Mouse (Mus musculus) spleen, adult 10 weeks (tissue): Measurements from ENCODE around the gene P2rx5. TPM values are rescaled to one million over a fixed set of nuclear protein-coding genes. Genes with fewer than 3 reads are reported as not detected.

Experiments used
- polyA plus RNA-seq: library from polyadenylated mRNA; stranded (reverse); fragments of 350-450 nt; fragmentation: Illumina TruSeq; extraction: RNeasy Lipid Tissue Mini Kit (QIAGEN cat#74804); gene quantifications from one replicate; pipeline ENCODE4 v1.2.3, GENCODE M21; 2015; ENCODE audit warnings: low replicate concordance; ENCODE audit not compliant: insufficient read depth

Gene P2rx5
- 0.90 TPM for polyA plus RNA-seq

GRCm38 (mm10) chr11:73159957-73160810 lies at the start of gene P2rx5:
Gene P2rx5, plus strand, starts transcription at chr11:73160421.

DNA sequence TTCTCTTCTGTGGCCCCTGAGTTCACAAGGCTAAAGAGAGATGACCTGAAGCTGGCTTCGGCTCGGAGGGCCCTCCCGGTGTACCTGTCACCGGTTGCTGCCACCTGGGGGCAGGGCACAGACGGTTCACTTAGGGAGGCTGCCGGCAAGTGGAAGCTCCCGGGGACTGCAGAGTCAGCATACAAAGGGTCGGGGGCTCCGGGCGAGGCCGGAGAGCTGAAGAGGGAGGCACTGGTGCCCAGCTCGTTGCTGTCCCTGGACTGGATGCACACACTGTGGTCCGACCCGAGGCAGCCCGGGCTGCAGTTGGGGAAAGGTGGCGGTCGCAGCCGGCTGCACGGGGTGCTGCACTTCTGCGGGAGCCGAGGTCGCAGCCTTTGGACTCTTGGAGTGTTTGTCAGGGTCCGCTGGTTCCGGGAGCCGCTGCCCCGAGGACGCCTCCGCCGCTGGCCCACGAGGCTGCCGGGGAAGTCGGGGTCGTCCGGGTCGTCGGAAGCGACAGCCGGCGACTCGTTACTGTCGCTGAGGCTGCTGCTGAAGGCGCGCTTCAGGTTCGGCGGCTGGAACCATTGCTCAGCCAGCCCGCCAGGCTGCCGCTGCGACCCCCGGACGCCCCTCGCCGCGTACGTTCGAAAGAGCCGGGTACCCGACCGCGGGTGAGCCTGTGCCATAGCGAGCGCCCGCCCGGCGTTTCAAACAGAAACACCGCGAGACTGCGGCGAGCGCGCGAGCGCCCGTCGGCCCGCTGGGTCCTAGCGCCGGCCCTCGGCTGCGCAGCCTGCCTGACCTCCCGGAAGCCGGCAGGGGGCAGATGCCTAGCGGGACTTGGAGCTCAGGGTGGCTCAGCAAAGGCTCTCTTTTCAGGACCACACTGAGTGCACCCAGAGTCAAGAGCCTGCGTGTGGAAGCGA lies 22.4 kb upstream of the P2rx5 start, which contains the start of gene Haspin:
TSS of gene Haspin (minus strand) at position 704 of the 911 bp plus-strand sequence.

GRCm38 (mm10) chr11:73176608-73177508 lies 16.6 kb downstream of the P2rx5 start, which contains the start of the genes Emc6 and Tax1bp3:
Gene Emc6, minus strand, starts transcription at chr11:73177037.
Gene Tax1bp3, plus strand, starts transcription at chr11:73177083.

DNA sequence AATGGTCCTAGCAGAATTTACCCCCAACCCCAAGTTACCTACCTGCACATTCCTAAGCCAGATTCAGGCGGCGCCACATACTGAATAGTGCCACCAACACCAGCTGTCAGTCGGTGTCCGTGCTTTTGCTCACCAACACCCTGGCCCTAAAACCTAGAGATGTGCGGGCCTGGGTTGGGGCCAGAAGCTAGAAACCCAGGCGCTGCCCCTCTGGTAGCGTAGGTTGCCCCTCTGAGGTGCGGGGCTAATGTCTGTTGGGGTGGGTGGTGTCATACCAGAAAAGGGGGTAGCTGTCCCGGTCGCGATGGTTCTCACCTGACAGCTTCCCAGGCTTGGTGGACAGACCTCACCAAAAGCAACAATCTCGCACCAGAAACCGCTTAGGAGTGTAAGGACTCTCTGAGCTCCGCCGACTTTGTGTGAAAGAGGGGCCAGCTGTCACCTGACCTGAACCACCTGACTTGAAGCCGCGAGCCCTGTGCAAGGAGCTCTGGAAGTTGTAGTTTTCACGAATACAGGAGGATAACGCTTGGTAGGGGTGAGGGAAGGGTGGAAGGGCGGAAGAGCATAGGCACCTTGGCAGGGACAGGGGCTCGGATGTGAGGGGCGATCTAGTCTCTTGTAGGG lies 38.5 kb downstream of the P2rx5 start, which contains the start of gene Ctns:
TSS of gene Ctns (minus strand) at position 440 of the 627 bp plus-strand sequence.

DNA sequence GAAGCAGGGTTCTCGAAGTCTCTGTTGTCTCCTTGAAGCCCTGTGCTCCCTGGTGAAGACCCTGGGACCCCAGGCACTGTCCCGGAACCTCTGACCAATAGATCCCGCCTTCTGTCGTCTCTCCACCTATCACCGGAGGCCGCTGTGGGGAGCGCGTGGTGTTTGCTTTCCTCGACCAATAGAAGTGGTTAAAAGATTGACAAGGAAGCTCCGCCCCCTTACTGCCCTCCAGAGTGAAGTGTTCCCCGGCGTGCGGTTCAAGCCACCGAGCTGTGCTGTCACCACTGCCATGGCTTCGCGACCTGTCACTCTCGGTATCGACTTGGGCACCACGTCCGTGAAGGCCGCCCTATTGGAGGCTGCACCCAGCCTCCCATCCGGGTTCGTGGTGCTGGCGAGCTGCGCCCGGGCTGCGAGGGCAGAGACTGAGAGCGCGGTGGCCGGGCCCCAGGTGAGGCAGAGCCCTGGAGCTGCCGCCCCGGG lies 39.0 kb downstream of the P2rx5 start, which contains the start of gene Shpk:
TSS of gene Shpk (plus strand) at position 231 of the 483 bp plus-strand sequence.

Other genes with a start within 250 kb of the P2rx5 start
- 185 TPM for gene Atp2a3, start 199.3 kb upstream of the P2rx5 start, polyA plus RNA-seq
- gene P2rx1, start 161.3 kb upstream of the P2rx5 start, polyA plus RNA-seq: 5.7 TPM
- gene Camkk1, start 141.4 kb upstream of the P2rx5 start, polyA plus RNA-seq: 2.9 TPM
- 11.3 TPM for gene Ncbp3, start 112.6 kb upstream of the P2rx5 start, polyA plus RNA-seq
- gene Itgae, start 69.8 kb upstream of the P2rx5 start, polyA plus RNA-seq: 5.1 TPM
- gene Haspin, start 22.1 kb upstream of the P2rx5 start, polyA plus RNA-seq: 8.5 TPM
- 43.9 TPM for gene Emc6, start 16.6 kb downstream of the P2rx5 start, polyA plus RNA-seq
- 26.3 TPM for gene Tax1bp3, start 16.7 kb downstream of the P2rx5 start, polyA plus RNA-seq
- gene Ctns, start 38.6 kb downstream of the P2rx5 start, polyA plus RNA-seq: 23.1 TPM
- gene Shpk, start 39.0 kb downstream of the P2rx5 start, polyA plus RNA-seq: 3.7 TPM
- gene Trpv1, start 73.9 kb downstream of the P2rx5 start, polyA plus RNA-seq: not detected
- 1.4 TPM for gene Trpv3, start 107.0 kb downstream of the P2rx5 start, polyA plus RNA-seq
- gene Aspa, start 169.2 kb downstream of the P2rx5 start, polyA plus RNA-seq: 2.9 TPM
- not detected for gene Gm49340, start 169.3 kb downstream of the P2rx5 start, polyA plus RNA-seq
- not detected for gene Spata22, start 169.3 kb downstream of the P2rx5 start, polyA plus RNA-seq
- not detected for gene Olfr20, start 190.4 kb downstream of the P2rx5 start, polyA plus RNA-seq
- not detected for gene Olfr376, start 210.8 kb downstream of the P2rx5 start, polyA plus RNA-seq
- gene Olfr1, start 239.2 kb downstream of the P2rx5 start, polyA plus RNA-seq: not detected